Mouse (Mus musculus): ENCODE results near the gene Gm4175.
"Not testable (repeated sequence)": the region's sequence is repeated elsewhere in the genome, so short reads cannot be mapped to it uniquely, and the experiment has no call there.

Gene Gm4175

DNA sequence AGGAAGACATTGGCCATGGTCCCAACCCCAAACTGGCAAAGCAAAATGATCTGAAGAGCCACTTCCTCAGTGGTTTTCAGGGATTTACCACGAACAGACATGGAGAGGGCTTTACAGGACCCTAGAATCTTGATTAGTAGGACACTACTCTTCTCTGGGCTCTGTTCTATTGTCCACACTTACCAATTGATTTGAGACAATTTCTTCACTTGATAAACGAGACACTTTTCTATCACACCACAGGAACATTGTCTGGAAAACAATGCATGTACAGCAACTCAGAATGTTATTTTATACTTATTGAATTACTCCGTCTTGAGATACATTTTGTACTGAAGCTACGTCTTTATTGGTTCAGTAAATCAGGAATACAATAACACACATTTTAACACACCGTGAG, at the start of gene Gm4175:
TSS of gene Gm4175 (minus strand) at position 101 of the 400 bp plus-strand sequence.
- DNase-seq (ENCODE audit: low spot score), result not testable (repeated sequence)

DNA sequence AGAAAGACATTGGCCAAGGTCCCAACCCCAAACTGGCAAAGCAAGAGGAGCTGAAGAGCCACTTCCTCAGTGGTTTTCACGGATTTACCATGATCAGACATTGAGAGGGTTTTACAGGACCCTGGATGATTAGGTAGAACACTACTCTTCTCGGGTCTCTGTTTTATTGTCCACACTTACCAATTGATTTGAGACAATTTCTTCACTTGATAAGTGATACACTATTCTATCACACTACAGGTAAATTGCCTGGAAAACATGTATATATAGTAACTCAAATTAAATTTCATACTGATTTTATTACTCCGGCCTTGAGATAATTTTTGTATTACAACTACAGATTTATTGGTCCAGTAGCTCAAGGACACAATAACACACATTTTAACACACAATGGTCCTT, 35.4 kb upstream of the Gm4175 start, which contains the start of gene Gm4177:
TSS of gene Gm4177 (minus strand) at position 101 of the 400 bp plus-strand sequence.
- DNase-seq (ENCODE audit: low spot score), result not testable (repeated sequence)
